Mouse (Mus musculus) E14TG2a.4 (cell line): Measurements from ENCODE around the gene Marc1.

Source experiments
- CTCF ChIP-seq: conservative IDR thresholded peaks from 2 replicates; pipeline ENCODE4 v1.5.1; 2014; ENCODE audit warnings: low read length
- NANOG ChIP-seq: IDR thresholded peaks from 2 replicates; pipeline ENCODE4 v1.6.1; 2014; ENCODE audit warnings: borderline replicate concordance, low read length, mixed read lengths
- POU5F1 ChIP-seq: IDR thresholded peaks from 2 replicates; pipeline ENCODE4 v1.6.1; 2014; ENCODE audit warnings: low read length, borderline replicate concordance

DNA sequence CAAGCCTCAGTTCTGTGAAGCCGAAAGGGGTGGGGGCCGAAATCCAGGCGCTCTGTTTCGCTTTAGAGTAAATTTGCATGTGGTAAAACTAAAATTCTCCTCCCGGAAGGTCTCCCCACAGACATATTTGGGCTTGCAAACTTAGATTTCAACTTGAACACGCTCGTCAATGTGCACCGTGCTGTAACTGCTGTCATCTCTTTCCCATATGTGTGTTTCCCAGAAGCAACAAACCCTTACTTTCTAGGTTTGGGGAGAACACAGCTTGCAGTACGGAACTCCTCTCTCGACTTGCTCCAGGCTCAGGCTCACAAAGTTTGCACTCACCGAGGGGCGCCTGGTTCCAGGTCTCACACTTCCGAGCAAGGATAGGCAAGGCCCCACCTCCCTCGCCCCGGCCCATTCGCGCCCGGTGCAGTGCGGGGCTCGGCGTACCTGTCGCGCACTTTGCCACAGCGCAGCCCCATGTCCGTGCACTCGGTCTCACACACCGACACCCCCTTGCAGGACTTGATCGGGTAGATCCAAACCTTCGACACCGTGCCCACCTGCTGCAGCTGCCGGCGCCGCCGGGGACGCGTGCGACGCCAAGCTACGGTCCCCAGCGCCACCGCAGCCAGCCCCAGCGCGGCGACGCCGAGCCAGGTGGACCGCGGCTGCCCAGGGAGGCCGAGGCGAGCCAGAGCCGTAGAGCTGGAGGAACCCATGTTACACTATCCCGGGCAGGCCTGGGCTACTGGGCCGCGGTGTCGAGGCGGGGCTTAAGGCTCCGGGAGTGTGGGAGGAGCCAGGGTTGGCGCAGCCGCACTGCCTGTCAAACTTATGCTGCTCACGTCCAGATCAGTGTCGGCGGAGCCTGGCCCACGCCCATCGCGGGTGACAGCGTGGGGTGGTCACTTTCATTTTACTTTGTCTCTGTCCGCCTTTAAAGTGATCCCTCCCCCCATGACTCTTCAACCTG lies 34.3 kb upstream of the Marc1 start:
- TF ChIP-seq CTCF (no peak), POU5F1 (no peak), NANOG (no peak)
